Mouse (Mus musculus): ENCODE results near the gene Plekhh2. TPM values are rescaled to one million over a fixed set of nuclear protein-coding genes. Genes with fewer than 3 reads are reported as not detected.

The Plekhh2 gene
- polyA plus RNA-seq, 1 experiment from 2014 or later: 1.6 TPM

DNA sequence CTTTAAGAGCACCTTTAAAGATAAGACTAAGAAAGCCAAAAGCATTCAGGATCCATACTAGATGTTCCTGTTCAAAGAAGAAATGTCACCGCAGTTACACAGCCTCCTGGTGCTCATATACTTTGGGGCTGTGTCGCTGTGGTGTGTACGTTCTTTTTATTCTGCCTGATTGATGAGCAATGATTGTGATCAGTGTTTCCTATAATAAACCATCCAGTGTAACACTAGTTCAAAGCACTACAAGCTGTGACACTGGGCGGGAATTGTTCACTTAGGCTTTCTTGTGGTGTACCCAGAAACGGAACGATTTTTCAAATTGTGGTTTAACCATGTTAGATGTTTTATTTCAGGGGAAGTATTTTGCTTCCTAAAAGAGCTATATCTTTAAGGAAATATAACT is 120.1 kb downstream of the Plekhh2 start:
- Histone ChIP-seq H3K36me3 (ENCODE audit: control insufficient read depth, insufficient read depth) (no peaks in the 10 kb centered on the region), H3K9ac (ENCODE audit: low read length) (no peak overlapping the region), H3K4me3 (ENCODE audit: low read length) (no peak overlapping the region), H3K4me1 (ENCODE audit: control insufficient read depth, insufficient read depth, low read length) (peaks cover under 1% of the 10 kb centered on the region; the same call in 1 of the 2 replicates), H3K9me3 (replicated peaks; ENCODE audit: control insufficient read depth, low read length) (no peaks in the 10 kb centered on the region), H3K27ac (ENCODE audit: low read length) (no peak overlapping the region), H3K4me2 (ENCODE audit: low read depth, low read length) (no peak overlapping the region), H3K27me3 (ENCODE audit: control insufficient read depth, insufficient read depth, low read length) (no peaks in the 10 kb centered on the region)
- WGBS: 87% methylated on average over 6 of the region's 6 CpGs
- ATAC-seq (replicated peaks; ENCODE audit: extremely low read depth, insufficient read depth, low FRiP score): no peak

DNA sequence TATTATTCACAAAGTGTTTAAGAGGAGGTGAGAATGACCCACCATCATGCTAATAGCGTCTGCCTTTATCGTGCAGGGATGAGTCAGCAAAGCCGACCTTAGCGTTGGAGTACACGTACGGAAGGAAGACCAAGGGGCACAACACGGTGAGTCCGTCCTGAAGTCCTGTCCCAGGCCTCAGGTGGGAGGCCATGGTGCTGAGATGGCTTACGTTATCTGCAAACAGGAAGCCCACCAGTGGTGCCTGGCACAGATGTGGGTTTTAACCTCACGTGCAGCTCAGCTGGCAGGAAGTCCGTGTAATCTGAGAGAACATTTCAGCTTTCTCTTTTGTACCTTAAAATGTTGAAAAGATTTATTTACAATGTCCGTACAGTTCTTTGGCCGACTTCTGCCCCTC is 121.7 kb downstream of the Plekhh2 start:
- no peaks in the 10 kb centered on the region for H3K27me3 ChIP-seq (ENCODE audit: control insufficient read depth, insufficient read depth, low read length)
- WGBS: 66% methylated on average over 13 of the region's 13 CpGs
- no peak overlapping the region for H3K27ac ChIP-seq (ENCODE audit: low read length)
- no peaks in the 10 kb centered on the region for H3K9me3 ChIP-seq (replicated peaks; ENCODE audit: control insufficient read depth, low read length)
- no peak overlapping the region for H3K4me2 ChIP-seq (ENCODE audit: low read depth, low read length)
- ATAC-seq (replicated peaks; ENCODE audit: extremely low read depth, insufficient read depth, low FRiP score): no peak
- H3K9ac ChIP-seq (ENCODE audit: low read length): no peak overlapping the region
- no peaks in the 10 kb centered on the region for H3K36me3 ChIP-seq (ENCODE audit: control insufficient read depth, insufficient read depth)
- no peaks in the 10 kb centered on the region for H3K4me1 ChIP-seq (ENCODE audit: control insufficient read depth, insufficient read depth, low read length)
- H3K4me3 ChIP-seq (ENCODE audit: low read length): no peak overlapping the region

DNA sequence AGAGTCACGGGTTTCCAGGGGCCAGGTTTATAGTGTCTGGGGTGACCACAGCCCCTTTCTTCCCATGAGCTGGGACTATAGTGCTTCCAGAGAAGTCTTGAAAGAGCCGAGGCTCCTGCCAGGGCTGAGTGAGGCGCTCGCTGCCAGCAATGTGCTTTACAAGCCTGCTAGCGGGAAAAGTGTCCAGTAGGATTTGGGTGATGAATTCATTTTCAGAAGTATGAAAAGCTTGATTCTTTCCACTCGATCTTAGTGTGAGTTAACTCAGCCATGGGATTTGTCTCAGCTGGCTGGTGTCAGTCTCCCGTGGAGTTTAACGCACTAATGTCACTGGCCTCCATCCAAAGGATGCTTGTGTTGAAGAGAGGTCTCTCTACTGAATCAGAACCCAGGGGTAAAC is 124.6 kb downstream of the Plekhh2 start:
- no peak overlapping the region for H3K4me3 ChIP-seq (ENCODE audit: low read length)
- no peak for ATAC-seq (replicated peaks; ENCODE audit: extremely low read depth, insufficient read depth, low FRiP score)
- H3K27ac ChIP-seq (ENCODE audit: low read length): no peak overlapping the region
- H3K27me3 ChIP-seq (ENCODE audit: control insufficient read depth, insufficient read depth, low read length): no peaks in the 10 kb centered on the region
- no peaks in the 10 kb centered on the region for H3K9me3 ChIP-seq (replicated peaks; ENCODE audit: control insufficient read depth, low read length)
- WGBS: 62% methylated on average over 8 of the region's 8 CpGs
- H3K4me1 ChIP-seq (ENCODE audit: control insufficient read depth, insufficient read depth, low read length): no peaks in the 10 kb centered on the region
- H3K9ac ChIP-seq (ENCODE audit: low read length): no peak overlapping the region
- H3K4me2 ChIP-seq (ENCODE audit: low read depth, low read length): no peak overlapping the region
- no peaks in the 10 kb centered on the region for H3K36me3 ChIP-seq (ENCODE audit: control insufficient read depth, insufficient read depth)

DNA sequence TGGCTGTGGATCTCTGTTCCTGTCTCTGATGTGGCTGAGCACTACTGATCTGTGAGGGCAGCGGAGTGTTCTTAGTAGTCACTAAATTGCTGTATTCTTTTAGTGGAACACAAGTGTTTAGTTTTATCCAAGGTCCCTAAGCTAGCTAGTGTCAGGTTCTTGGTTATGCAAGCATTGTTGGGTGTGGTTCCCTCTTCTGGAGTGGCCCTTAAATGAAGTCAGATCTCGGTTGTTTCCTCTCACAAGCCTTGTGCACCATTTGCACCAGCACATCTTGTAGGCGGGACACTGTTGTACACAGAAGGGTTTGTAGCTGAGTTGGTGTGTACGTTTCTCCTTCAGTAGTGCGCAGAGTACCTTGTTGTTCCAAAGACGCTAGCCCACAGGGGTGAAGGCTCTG is 126.3 kb downstream of the Plekhh2 start:
- no peak overlapping the region for H3K4me3 ChIP-seq (ENCODE audit: low read length)
- H3K9ac ChIP-seq (ENCODE audit: low read length): no peak overlapping the region
- no peak overlapping the region for H3K27ac ChIP-seq (ENCODE audit: low read length)
- no peak overlapping the region for H3K4me2 ChIP-seq (ENCODE audit: low read depth, low read length)
- H3K36me3 ChIP-seq (ENCODE audit: control insufficient read depth, insufficient read depth): no peaks in the 10 kb centered on the region
- no peaks in the 10 kb centered on the region for H3K9me3 ChIP-seq (replicated peaks; ENCODE audit: control insufficient read depth, low read length)
- no peaks in the 10 kb centered on the region for H3K27me3 ChIP-seq (ENCODE audit: control insufficient read depth, insufficient read depth, low read length)
- 87% methylated on average over 6 of the region's 6 CpGs for WGBS
- no peaks in the 10 kb centered on the region; the same call in 1 of the 2 replicates for H3K4me1 ChIP-seq (ENCODE audit: control insufficient read depth, insufficient read depth, low read length)
- no peak for ATAC-seq (replicated peaks; ENCODE audit: extremely low read depth, insufficient read depth, low FRiP score)

DNA sequence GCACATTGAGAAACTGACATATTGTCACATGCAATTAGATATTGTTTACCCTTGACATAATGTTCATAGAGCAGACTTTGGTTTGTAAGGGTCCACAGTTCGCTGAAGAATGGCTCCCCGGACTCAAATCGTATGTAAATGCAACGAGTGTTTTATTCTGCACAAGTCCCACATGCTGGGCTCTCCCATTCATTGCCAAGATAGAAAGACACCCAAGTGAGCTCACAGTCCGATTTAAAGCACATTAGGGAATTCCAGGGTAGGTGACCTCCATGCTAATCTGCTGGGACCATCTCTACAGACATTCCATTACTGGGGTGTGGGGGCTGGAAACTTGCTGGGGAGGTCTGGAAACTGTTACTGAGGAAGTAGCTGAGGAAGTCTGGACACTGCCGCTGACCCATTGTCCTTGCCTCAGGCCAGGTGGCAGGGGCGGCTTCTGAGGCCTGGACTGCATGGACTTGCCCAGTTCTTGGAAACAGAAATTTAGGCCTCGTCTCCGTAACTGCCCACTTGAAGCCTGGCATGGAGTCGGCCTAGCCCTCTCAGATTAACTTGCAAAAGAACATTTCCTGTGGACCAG is 128.2 kb downstream of the Plekhh2 start:
- Histone ChIP-seq H3K4me3 (ENCODE audit: low read length) (no peak overlapping the region), H3K9me3 (replicated peaks; ENCODE audit: control insufficient read depth, low read length) (no peaks in the 10 kb centered on the region), H3K27me3 (ENCODE audit: control insufficient read depth, insufficient read depth, low read length) (no peaks in the 10 kb centered on the region), H3K4me1 (ENCODE audit: control insufficient read depth, insufficient read depth, low read length) (no peaks in the 10 kb centered on the region; the same call in 1 of the 2 replicates), H3K9ac (ENCODE audit: low read length) (no peak overlapping the region), H3K36me3 (ENCODE audit: control insufficient read depth, insufficient read depth) (no peaks in the 10 kb centered on the region), H3K4me2 (ENCODE audit: low read depth, low read length) (no peak overlapping the region), H3K27ac (ENCODE audit: low read length) (no peak overlapping the region)
- no peak for ATAC-seq (replicated peaks; ENCODE audit: extremely low read depth, insufficient read depth, low FRiP score)
- 69% methylated on average over 10 of the region's 10 CpGs for WGBS

DNA sequence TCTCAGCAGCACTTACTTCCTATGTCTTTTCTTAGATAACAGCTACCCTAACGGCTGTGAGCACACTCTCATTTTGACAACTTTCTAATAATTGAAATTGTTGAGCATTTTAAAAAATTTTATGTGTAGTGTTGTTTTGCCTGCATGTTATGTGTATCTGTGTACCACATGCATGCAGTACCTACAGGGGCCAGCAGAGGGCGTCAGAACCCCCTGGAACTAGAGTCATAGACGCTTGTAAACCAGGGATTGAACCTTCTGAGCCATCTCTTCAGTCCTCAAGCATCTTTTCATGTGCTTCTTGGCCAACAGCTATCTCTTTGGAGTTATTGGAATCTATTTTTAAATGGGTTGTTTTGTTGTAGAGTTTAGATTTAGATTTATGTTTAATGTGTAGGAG is 130.2 kb downstream of the Plekhh2 start:
- no peak overlapping the region for H3K4me3 ChIP-seq (ENCODE audit: low read length)
- H3K4me2 ChIP-seq (ENCODE audit: low read depth, low read length): no peak overlapping the region
- H3K27me3 ChIP-seq (ENCODE audit: control insufficient read depth, insufficient read depth, low read length): no peaks in the 10 kb centered on the region
- H3K27ac ChIP-seq (ENCODE audit: low read length): no peak overlapping the region
- WGBS: 38% methylated on average over 3 of the region's 3 CpGs
- no peaks in the 10 kb centered on the region for H3K9me3 ChIP-seq (replicated peaks; ENCODE audit: control insufficient read depth, low read length)
- no peaks in the 10 kb centered on the region for H3K36me3 ChIP-seq (ENCODE audit: control insufficient read depth, insufficient read depth)
- no peak overlapping the region for H3K9ac ChIP-seq (ENCODE audit: low read length)
- no peak for ATAC-seq (replicated peaks; ENCODE audit: extremely low read depth, insufficient read depth, low FRiP score)
- H3K4me1 ChIP-seq (ENCODE audit: control insufficient read depth, insufficient read depth, low read length): no peaks in the 10 kb centered on the region; the same call in 1 of the 2 replicates

DNA sequence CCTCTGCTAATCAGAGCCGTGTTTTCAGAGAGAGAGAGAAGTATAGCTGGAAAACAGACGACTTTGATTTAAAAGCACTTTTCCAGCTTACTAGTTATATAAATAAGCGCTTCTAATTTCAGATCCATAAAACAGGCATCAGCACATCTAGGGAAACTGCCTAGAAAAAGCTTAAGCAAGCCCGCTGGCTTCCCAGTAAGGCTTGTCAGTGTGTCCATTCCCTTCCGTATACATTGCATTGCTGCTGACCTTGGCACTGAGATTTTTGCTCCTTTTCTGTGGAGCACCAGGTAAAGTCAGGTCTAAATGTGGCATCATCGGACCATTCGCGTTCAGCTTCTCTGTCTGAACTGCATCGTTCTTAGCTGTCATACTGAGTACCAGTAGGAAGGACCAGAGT is 130.6 kb downstream of the Plekhh2 start:
- H3K9me3 ChIP-seq (replicated peaks; ENCODE audit: control insufficient read depth, low read length): no peaks in the 10 kb centered on the region
- no peak overlapping the region for H3K4me3 ChIP-seq (ENCODE audit: low read length)
- H3K27ac ChIP-seq (ENCODE audit: low read length): no peak overlapping the region
- H3K4me2 ChIP-seq (ENCODE audit: low read depth, low read length): no peak overlapping the region
- H3K9ac ChIP-seq (ENCODE audit: low read length): no peak overlapping the region
- ATAC-seq (replicated peaks; ENCODE audit: extremely low read depth, insufficient read depth, low FRiP score): no peak
- no peaks in the 10 kb centered on the region for H3K36me3 ChIP-seq (ENCODE audit: control insufficient read depth, insufficient read depth)
- H3K4me1 ChIP-seq (ENCODE audit: control insufficient read depth, insufficient read depth, low read length): no peaks in the 10 kb centered on the region; the same call in 1 of the 2 replicates
- H3K27me3 ChIP-seq (ENCODE audit: control insufficient read depth, insufficient read depth, low read length): no peaks in the 10 kb centered on the region
- 88% methylated on average over 9 of the region's 9 CpGs for WGBS

DNA sequence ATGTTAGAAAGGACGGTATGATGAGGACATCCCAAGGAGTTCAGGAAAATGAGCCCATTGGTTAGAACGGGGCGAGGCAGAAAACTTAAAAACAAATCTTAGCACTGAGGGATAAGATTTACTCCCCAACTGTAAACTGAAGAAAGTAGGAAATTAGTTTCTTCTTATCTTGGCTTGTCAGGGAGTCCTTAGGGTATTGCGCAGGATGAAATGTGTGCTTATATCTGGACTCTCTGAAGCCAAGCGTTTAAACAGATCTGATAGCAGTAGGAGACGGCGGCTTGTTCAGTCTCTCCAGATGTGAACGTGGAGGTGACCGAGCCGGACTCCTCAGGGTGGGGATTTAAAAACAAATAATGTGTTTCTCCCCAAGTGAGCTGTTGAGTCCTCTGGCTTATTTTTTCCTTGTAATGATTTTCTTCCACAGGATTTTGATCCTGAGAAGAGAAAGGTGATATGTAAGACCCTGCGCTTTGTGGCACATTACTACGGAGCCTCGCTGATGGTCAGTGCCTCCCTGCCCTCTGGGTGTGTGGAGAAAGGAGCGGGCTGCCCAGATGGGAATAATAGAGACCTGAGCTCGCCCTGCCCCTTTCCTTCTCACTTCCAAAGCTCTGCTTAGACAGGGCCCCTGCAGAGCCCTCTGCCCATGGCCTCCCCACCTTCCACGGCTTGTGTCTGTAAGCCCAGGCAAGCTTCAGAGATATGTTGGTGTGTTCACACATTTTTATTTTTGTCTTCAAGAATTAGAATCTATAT is 132.8 kb downstream of the Plekhh2 start:
- Histone ChIP-seq H3K4me1 (ENCODE audit: control insufficient read depth, insufficient read depth, low read length) (no peaks in the 10 kb centered on the region; the same call in 1 of the 2 replicates), H3K4me2 (ENCODE audit: low read depth, low read length) (no peak overlapping the region), H3K4me3 (ENCODE audit: low read length) (no peak overlapping the region), H3K9ac (ENCODE audit: low read length) (no peak overlapping the region), H3K36me3 (ENCODE audit: control insufficient read depth, insufficient read depth) (no peaks in the 10 kb centered on the region), H3K27ac (ENCODE audit: low read length) (no peak overlapping the region), H3K9me3 (replicated peaks; ENCODE audit: control insufficient read depth, low read length) (no peaks in the 10 kb centered on the region), H3K27me3 (ENCODE audit: control insufficient read depth, insufficient read depth, low read length) (no peaks in the 10 kb centered on the region)
- 50% methylated on average over 16 of the region's 16 CpGs for WGBS
- no peak for ATAC-seq (replicated peaks; ENCODE audit: extremely low read depth, insufficient read depth, low FRiP score)

DNA sequence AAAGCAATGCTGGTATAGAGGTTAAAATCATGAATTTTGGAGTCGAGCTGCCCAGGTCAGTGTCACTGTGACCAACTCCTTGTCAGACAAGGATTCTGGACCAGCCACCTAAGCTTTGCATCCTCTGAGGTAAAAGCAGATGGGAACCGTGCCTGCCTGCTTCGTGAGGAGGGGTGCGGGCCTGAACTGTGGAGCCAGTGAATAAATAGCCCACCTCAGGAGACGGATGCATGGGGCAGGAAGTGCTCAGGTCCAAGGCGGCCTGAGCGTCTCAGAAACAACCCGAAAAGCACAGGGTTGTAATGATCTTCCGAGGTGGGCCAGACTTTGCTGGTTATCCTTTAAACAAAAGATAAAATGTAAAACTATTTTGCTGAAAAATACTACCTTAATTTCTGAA is 133.4 kb downstream of the Plekhh2 start:
- Histone ChIP-seq H3K9me3 (replicated peaks; ENCODE audit: control insufficient read depth, low read length) (no peaks in the 10 kb centered on the region), H3K9ac (ENCODE audit: low read length) (no peak overlapping the region), H3K36me3 (ENCODE audit: control insufficient read depth, insufficient read depth) (no peaks in the 10 kb centered on the region), H3K4me1 (ENCODE audit: control insufficient read depth, insufficient read depth, low read length) (no peaks in the 10 kb centered on the region; the same call in 1 of the 2 replicates), H3K27ac (ENCODE audit: low read length) (no peak overlapping the region), H3K4me2 (ENCODE audit: low read depth, low read length) (no peak overlapping the region), H3K27me3 (ENCODE audit: control insufficient read depth, insufficient read depth, low read length) (no peaks in the 10 kb centered on the region), H3K4me3 (ENCODE audit: low read length) (no peak overlapping the region)
- ATAC-seq (replicated peaks; ENCODE audit: extremely low read depth, insufficient read depth, low FRiP score): no peak
- WGBS: 54% methylated on average over 9 of the region's 9 CpGs
